Mouse (Mus musculus): ENCODE results near the gene Slain2.
"Not testable (repeated sequence)": the region's sequence is repeated elsewhere in the genome, so short reads cannot be mapped to it uniquely, and the experiment has no call there.

Gene Slain2

DNA sequence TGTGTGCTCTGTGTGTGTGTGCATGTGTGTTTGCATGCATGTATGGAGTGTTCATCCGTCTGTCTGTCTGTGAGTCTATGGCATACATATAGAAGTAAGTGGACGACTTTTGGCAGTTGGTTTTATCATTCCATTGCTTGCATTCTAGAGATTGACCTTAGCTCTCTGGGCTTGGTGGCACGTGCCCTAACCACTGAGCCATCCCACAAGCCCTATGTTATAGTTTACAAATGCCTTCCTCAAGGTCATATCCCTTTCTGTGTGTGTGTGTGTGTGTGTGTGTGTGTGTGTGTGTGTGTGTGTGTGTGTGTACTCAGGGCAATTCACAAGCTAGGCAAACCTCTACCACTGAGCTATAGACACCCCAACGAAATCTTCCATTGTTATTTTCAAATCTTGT, 12.2 kb upstream of the Slain2 start:
- DNase-seq (ENCODE audit: low spot score): no peak

DNA sequence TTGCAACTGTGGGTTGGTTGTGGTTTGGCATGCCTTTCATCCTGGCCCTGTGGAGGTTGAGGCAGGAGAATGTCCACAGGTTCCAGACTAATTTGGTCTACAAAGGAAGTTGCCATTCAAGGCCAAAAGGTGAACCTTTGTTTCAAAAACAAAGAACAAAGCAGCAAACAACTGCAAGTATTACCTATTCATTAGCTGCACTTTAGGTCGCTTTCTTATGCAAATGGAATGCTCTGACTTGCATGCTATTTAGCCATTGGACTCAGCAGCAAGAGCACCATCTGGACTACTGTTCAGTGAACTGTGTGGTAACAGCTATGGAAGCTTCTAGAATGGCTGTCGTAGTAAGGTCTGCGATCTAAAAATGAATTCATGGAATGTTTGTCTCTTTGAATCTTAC, 11.8 kb upstream of the Slain2 start:
- DNase-seq (ENCODE audit: low spot score): no peak

DNA sequence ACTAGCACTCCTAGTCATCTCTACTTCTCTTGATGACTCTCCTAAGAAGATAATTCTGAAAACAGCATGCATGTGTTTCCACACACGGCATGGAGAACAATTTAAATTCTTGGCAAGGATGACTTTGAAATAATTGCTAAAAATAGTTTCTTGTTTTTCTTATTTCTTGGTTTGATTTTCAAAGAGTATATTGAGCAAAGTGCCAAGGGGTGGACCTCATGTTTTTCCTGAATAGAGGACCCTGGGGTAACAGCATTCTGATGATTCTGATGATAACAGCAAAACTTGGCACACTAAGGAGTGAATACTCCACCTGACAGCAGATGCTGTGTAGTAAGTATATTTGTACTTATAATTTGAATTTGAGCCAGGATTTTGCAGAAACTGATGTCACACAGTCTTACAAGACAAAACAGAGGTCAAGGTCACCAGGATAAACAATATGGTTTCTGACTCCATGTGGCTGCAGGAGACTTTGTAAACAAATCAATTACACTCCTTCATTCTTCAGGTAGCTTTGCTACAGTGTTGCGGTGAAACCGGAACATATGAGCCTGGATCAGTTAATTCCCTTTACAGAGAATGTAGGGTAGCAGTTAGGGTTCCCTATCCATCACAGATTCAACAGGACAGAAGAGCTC, 11.1 kb upstream of the Slain2 start:
- DNase-seq (ENCODE audit: low spot score): no peak

DNA sequence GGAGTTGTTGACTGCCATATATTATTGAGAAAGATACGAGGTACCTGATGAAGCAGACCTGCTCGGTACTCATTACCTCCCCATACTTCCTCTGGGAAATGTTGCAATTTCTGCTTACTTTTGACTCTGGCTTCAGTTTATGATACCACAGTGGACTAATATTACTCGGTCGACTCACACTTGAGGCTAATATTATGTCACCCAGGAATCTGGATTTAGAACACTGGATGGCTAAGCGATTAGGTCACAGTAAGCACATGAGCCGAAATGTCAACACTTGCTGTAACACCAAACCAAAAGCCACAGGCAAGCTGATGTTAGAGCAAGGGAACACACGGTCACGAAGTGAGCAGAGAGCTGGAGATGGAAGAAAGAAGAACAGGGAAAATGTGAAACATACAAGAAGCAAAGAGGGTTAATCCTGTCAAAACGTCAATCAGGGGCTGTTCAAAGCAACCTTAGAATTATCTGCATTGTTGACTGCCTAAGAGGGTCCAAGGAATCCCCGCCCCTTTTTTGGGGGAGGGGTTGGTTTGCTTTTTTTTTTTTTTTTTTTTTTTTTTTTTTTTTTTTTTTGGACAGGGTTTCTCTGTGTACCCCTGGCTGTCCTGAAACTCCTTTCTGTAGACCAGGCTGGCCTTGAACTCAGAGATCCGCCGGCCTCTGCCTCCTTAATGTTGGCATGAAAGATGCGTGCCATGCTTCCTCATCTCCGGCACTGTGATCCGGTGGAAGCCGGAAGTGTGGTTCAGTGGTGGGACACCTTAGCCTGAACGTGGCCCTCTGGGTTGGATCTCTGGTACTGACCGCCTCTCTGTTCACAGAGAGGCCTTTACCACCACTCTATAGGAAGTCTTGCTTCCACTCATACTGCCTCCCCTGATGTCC, 9.0 kb upstream of the Slain2 start:
- no peak for DNase-seq (ENCODE audit: low spot score)

DNA sequence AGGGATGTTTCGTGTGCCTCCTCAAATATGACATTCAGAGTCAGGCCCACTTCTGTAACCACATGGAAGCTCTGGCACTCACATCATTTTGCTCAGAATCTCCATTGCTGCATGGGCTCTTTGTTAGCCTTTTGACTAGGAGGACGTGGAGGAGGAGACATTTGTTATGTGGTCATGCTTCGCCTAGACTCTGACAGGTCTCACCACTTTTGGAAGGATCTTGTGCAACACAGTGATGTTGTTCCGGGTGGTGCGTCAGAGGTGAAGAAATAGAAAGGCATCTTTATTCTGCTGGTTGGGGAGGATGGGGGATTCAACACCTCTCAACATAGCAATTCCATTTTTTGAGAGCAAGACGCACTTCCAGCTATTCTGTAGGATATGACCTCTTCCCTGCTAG, 6.7 kb upstream of the Slain2 start:
- DNase-seq (ENCODE audit: low spot score): no peak

DNA sequence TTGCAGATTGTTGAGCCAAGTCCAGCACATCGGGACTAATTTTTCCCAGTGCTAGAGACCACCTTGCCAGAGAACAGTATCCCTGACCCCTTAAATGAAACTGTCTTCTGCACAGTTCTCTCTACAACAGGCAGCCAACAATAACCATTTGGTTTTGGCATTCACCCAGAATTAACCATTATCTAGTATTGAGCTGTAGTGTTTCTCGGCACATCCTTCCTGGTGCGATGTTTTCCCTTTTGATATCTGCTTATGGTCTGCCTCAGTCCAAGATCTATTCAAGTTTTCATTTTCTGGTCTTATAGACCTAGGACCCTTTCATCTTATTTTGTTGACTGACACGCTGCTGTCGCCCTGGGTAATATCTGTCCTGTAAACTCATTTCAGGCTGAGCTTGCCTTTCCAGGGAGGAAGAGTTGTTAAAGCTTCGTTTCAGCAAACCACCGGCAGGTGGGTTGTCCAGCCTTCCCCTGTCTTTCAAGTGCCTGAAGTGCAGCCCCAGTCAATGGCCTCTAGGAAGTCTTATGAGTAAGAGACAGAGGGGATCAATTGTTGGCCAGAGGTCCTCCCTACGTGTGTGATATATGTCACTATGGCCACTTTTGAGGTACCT, 5.7 kb upstream of the Slain2 start:
- no peak for DNase-seq (ENCODE audit: low spot score)

DNA sequence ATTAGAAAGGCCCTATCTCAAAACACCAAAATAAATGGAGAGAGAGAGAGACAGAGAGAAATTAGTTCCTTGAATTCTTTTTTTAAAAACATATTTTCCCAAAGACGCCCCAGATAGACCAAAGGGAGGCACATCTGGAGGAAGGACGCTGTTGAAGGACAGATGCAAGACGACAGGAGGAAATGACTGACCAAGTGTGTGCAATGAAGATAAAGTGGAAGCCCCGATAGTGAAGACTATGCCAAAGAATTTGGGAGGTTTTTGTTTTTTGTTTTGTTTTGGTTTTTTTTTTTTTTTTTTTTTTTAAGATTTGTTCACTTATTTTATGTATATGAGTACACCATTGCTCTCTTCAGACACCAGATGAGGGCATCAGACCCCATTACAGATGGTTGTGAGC, 4.7 kb upstream of the Slain2 start:
- no peak for DNase-seq (ENCODE audit: low spot score)

DNA sequence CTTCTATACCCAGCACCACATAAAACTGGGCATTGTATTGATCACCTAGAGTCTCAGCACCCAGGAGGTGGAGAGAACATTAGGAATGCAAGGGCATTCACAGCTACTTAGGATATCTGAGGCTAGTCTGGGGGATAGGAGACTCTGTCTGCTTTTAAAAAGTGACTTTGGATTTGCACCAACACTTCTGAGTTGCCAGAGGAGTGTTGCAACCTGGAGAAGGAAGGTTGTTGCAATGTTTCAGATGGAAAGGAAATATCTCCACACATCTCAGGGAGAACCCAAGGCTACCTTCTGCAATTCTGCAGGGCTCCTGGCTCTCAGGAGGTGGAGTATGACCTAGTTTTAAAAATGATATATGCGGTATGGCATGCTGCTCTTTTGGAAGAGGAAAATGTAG, 3.7 kb upstream of the Slain2 start:
- DNase-seq (ENCODE audit: low spot score): no peak

DNA sequence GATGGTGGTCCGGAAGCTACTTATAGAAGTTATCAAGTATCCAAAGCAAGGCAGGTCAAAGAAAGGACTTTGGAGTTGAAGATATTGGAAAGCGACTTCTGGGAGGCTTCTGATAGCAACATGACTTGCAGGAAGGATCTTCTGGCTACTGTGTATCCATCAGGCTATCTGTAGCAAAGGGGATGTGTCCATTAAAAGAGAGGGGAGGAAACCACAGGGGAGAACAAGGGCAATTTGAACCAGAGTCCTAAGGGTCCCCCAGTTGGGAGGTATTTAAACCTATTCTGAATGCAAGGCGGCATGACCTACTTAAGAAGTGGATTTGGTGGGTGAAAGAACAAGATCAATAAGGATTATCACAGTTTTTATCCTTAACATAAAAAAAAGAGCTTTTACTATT, 2.8 kb upstream of the Slain2 start:
- peak; percentile 39 for DNase-seq (ENCODE audit: low spot score)

DNA sequence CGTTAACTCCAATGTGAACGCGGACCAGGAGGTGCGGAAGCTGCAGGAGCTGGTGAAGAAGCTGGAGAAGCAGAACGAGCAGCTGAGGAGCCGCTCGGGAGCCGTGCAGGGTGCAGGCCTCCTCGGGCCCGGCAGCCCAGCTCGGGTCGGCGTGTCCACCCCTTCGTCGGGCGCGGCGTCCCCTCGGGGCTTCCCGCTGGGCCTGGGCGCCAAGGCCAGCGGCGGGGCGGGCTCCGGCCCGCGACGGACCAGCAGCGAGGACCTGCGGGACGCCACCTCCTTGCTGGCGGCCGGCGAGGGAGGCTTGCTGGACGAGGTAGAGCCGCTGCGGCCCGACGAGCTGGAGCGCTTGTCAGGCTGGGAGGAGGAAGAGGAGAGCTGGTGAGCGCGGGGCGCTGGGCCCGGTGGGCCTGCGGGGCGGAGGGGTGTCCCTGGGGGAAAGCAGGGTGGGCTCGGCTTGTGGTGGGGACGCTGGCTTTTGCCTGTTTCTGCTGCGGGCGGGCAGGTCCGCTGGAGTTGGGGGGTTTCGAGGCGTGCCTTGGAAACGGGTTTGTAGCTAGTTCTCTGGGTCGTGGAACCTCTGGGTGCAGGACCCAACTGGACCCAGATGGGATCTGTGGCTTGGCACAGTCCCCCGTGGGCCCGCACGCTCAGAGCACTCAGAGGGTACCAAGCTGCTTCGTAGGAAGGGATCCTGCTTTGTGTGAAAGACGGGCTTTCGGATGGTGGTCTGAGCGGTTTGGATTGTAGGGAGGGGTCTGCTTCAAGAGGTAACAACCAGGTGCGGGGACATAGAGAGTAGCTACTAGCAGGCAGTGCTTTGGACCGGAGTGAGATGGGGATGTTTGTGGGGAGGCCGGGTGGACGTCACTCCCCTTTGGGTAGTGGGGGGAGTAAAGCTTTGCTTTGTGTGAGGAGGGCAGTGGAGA, 793 bp downstream of the Slain2 start:
- DNase-seq (ENCODE audit: low spot score): peak; percentile 73

DNA sequence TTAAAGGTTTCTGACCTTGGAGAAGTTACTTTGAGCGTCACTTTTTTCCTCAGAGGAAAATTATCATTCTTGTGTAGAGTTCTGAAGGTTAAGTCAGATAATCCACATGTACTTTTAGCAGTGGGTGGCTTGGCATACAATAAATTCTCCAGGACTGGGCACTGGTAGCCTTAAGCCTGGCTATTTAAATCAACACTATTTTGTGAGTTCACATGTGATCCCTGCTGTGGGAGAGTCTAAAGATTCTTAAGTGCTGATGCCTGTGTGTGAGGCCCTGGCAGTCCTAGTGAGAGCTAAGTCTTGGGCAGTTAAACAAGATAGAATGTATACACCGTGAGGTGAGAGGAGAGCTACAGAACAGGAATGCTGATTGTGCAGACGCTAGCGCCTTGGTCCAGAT, 1.9 kb downstream of the Slain2 start:
- DNase-seq (ENCODE audit: low spot score): no peak

DNA sequence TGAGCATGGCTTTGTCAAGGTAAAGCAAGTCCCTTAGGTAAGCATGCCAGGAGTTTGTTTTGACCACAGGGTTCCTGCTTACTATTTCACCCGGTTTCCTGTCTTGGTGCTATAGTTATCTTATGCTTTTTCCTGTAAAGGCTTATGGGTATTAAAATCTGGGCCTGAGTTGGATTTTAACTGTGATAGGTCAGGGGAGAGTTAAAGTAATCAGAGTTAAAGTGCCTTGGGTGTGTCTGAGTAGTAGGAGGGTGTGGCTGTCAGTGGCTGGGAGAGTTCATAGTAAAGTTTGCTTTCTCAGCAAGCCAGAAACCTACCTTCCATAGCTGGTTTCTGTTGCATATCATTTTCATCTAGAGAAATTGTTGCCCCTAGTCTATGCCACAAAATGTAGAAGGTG, 2.7 kb downstream of the Slain2 start:
- DNase-seq (ENCODE audit: low spot score): no peak

DNA sequence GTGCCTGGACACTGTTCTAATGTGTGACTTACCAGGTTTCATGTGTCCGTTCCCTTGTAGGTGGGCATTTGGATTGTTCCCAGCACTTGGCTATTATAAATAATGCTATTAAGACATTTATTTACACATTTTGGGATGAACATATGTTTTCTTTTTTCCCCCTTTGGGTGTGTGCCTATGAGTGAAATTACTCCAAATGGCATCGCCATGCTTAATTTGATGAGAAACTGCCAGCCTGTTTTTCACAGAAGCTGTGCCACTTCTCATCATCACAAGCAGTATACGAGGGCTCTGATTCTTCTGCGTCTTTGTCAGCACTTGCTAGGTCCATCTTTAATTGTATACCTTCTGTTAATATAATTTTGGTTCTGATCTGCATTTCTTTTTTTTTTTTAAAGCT, 6.3 kb downstream of the Slain2 start:
- DNase-seq (ENCODE audit: low spot score): no peak

DNA sequence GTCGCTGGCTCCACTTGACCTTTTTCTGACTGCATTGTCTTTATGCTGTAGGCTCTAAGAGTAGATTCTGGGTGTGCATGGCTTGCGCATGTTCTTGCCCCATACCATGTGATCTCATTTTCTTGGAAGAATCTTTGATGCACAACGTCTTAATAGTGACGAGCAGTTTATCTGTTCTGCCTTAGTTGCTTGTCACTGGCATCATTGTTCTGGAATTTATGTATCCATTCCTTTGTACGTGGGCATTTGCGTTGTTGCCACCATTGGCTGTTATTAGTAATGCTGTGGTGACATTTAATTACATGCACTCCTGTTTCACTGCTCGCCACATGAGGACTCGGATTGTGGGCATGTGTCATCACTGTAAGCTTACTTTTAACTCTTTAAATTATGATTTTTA, 7.1 kb downstream of the Slain2 start:
- no peak for DNase-seq (ENCODE audit: low spot score)

DNA sequence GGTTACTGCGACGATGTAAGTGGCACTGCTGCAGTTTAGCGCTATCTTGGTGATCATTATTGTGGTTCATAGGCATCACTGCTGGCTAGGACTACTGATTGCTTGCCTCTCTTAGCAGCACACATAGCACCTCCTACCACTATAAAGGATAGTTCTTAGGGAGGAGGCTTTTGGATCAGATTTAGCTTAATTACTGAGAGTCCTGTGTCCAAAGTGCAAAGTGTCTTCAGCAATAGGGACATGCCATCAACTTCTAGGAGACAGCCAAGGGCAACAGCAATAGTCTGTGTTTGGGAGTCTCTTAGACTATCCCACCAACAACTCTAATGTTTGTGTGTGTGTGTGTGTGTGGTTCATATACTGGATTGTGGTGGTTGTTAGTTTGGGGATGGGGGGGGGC, 8.7 kb downstream of the Slain2 start:
- no peak for DNase-seq (ENCODE audit: low spot score)

DNA sequence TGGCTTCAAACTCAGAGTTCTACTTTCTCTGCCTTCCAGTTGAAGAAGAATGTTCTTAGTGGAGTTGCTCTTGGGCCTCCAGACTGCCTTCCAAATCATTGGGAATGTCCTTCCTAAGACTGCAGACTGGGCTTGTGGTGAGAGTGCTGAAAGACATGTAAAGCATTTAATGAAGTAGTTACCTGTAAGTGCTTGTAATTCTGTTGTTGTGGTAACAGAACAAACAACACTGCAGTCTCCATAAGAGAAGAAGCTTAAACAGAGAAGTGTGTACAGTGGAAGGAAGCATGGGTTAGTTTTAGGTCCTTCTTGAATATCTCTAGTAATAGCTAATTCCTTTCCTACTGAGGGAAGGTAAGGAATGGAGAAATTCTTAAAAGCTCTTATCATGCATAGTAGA, 13.0 kb downstream of the Slain2 start:
- no peak for DNase-seq (ENCODE audit: low spot score)

DNA sequence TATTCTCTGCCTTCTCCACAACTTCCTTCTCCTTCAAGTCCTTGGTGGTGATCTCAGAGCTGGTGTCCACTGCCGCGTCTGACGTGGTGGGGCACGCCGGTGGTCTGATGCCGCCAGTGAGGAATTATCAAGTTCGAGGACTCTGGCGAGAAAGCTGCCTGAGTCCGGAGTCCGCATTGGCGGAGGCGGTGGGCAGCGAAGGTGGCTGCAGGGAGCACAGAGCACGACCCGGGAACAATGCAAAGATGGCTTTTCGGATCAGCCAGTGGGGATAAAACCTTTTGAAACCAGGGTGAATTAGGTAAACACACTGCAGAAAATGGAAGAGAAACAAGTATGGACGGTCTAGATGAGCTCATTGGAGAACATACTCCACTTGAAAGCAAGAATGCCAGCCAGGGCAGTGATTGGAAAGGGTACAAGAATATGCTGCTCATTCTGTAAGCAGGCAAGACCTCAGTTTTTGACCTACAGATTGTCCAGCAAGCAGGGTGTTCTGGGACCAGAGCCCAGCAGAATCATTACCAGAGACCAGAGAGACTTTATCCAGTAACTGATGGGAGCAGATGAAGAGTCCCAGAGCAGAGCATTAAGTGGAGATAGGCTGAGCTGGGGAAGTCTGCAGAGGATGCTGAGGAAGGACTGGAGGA, 19.0 kb downstream of the Slain2 start:
- DNase-seq (ENCODE audit: low spot score): no peak

DNA sequence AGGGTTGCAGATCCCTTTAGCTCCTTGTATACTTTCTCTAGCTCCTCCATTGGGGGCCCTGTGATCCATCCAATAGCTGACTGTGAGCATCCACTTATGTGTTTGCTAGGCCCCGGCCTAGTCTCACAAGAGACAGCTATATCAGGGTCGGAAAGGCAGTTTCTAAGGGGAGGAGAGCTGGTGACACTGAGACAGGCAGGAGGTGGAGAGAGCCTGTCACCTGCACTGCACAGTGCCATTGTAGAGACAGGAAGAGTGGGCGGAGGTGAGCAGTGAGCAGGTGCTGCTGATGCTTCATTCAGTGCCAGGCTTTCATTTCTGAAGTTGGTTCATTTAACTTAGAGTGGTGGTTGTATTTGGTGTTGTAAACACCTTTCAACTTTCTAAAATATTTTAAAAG, 24.3 kb downstream of the Slain2 start:
- DNase-seq (ENCODE audit: low spot score): not testable (repeated sequence)

DNA sequence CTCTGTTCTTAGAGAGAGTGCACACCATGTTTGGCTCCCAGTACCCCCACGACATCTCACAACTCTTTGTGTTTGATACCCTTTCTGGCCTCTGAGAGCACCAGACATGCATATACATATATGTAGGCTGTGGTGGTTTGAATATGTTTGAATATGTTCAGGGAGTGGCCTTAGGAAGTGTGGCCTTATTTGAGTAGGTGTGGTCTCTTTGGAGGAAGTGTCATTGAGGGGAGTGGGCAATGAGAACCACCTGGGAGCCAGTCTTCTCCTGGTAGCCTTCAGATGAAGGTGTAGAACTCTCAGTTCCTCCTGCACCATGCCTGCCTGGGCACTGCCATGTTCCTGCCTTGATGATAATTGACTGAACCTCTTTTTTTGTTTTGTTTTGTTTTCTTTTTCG, 25.2 kb downstream of the Slain2 start:
- no peak for DNase-seq (ENCODE audit: low spot score)

DNA sequence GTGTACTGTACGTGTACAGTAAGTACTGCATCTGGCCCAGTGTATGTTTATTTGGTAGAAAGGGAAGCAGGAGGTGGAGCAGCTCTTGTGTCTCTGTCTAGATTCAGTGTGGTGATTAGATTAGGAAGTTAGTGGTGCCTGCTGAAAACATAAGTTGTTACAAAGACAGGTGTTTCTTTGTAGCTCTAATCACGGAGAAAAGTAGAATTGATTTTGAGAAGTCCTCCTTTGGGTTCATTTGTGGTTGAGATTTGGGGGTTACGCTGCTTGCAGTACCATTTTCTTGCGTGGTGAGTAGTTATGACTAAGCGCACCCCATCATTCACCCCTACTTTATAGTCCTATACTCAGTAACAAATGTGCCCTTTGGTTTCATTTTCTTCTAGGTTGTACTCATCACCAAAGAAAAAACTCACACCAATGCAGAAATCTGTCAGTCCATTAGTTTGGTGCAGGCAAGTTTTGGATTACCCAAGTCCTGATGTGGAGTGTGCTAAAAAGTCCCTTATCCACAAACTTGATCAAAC, 26.9 kb downstream of the Slain2 start:
- no peak for DNase-seq (ENCODE audit: low spot score)

DNA sequence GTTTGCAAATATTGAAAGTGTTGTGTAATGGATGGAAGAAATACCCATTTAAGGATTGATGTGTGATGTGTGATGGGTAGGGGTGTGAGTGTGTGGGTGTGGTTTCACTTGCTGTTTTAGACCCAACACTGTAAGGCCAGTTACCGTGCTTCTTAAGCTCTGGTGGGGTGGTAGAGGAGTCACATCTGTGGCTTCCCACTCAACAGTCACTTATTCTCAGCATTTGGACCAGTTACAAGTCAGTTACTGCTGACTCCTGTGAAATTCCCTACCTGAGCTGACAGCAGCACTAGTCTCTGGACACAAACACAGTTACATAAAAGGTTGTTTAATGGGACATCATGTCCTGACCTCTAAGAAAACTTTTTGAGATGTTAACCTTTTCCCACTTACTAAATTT, 34.0 kb downstream of the Slain2 start:
- no peak for DNase-seq (ENCODE audit: low spot score)

DNA sequence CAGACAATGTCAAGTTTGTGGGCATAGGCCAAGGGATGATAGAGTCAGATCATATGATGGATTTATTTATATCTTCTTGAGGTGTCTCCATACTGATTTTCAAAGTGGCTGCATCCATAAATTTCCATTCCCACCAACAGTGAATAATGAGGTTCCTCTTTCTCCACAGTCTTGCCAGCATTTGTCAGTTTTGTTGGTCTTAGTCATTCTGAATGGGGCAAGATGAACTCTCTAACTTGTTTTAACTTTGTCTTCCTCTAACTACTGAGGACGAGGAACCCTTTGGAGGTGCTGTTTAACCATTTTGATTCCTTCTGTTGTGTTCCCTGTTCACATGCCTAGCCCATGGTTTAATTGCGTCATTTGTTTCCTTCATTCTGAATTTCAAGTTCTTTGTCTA, 36.1 kb downstream of the Slain2 start:
- DNase-seq (ENCODE audit: low spot score): no peak

All from testis, postnatal 14 days (tissue).